Mouse (Mus musculus) liver, postnatal 0 days (tissue): ENCODE measurements around the gene Rtl5.

Experiments used
- CTCF ChIP-seq: sonication (generic); IDR thresholded peaks from 2 replicates; pipeline ENCODE4 v1.5.1; 2016; ENCODE audit warnings: antibody characterized with exemption, low read depth
- EP300 ChIP-seq: IDR thresholded peaks from 2 replicates; pipeline ENCODE4 v1.6.1; 2016; ENCODE audit warnings: antibody characterized with exemption, low read depth, mild to moderate bottlenecking

DNA sequence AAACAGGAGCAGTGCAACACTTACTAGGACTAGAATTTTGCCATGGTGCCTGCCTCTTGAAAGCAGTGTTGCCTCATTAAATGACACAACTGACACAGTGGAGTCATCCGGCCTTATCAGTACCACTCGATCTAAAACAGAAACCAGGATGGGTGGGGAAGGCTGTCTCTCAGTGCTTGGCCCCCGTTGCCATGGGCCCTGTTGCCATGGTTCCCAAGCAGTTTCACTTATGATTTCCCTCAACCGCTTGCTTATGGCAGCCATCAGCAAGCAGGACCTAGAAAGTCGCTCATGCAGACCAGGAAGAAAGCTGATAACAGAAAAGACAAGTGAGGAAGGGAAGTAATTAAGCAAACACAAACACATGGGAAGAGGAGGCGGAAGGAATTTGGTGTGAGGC is 39.3 kb downstream of the Rtl5 start:
- no peak for TF ChIP-seq CTCF
- TF ChIP-seq EP300: no peak
